Mouse (Mus musculus) MEL (cell line): ENCODE results near the gene Epha6.

Source experiments
- CTCF ChIP-seq, 3 experiments: IDR thresholded peaks in 2 of 3; conservative IDR thresholded peaks in 1 of 3; 2 replicates each; pipeline ENCODE4 v1.5.1; 2011 to 2012; ENCODE audit warnings: low read length in 3 of 3, low read depth in 2 of 3, mild to moderate bottlenecking in 2 of 3, improper control_type of control experiment in 1 of 3, inconsistent platforms in 1 of 3, mixed read lengths in 1 of 3, moderate library complexity in 1 of 3; ENCODE audit not compliant: control insufficient read depth in 1 of 3, insufficient read depth in 1 of 3, poor library complexity in 1 of 3, severe bottlenecking in 1 of 3
- POLR2A ChIP-seq, 2 experiments: IDR thresholded peaks; 2 replicates each; pipeline ENCODE4 v1.6.1; 2011 to 2012; ENCODE audit warnings: low read length in 2 of 2, mild to moderate bottlenecking in 2 of 2, control low read depth in 1 of 2, improper control_type of control experiment in 1 of 2, low read depth in 1 of 2, moderate library complexity in 1 of 2; ENCODE audit not compliant: control insufficient read depth in 1 of 2, insufficient read depth in 1 of 2, poor library complexity in 1 of 2
- RAD21 ChIP-seq: IDR thresholded peaks from 2 replicates; pipeline ENCODE4 v1.6.1; 2011; ENCODE audit warnings: mild to moderate bottlenecking, low read depth, low read length, improper control_type of control experiment
- TBP ChIP-seq: IDR thresholded peaks from 2 replicates; pipeline ENCODE4 v1.8.0; 2011; ENCODE audit warnings: low read depth, low read length, improper control_type of control experiment
- UBTF ChIP-seq: IDR thresholded peaks from 2 replicates; pipeline ENCODE4 v1.6.1; 2012; ENCODE audit warnings: low read depth, mild to moderate bottlenecking, inconsistent platforms, low read length, improper control_type of control experiment, moderate library complexity, borderline replicate concordance; ENCODE audit not compliant: insufficient read depth

GRCm38 (mm10) chr16:59750905-59751304 is 854.4 kb downstream of the Epha6 start:
- no peak for TF ChIP-seq TBP
- TF ChIP-seq POLR2A (IDR thresholded peaks at IDR 0.05; ENCODE audit: control insufficient read depth in 1 of 2, insufficient read depth in 1 of 2, low read depth in 1 of 2, low read length in 2 of 2, poor library complexity in 1 of 2), result no peak
- no peak for TF ChIP-seq CTCF (IDR thresholded peaks at IDR 0.05 in 2 of 3, conservative IDR thresholded peaks at IDR 0.05 in 1 of 3; ENCODE audit: control insufficient read depth in 1 of 3, insufficient read depth in 1 of 3, low read depth in 2 of 3, low read length in 3 of 3, poor library complexity in 1 of 3, severe bottlenecking in 1 of 3)
- TF ChIP-seq UBTF, result no peak
- no peak for TF ChIP-seq RAD21
